Mouse (Mus musculus) right cerebral cortex, adult 18-20 months (tissue): ENCODE measurements around the gene Cep250.
"Not testable (repeated sequence)": the region's sequence is repeated elsewhere in the genome, so short reads cannot be mapped to it uniquely, and the experiment has no call there.

Experiments used
- DNase-seq: peaks from one replicate; pipeline ENCODE4 v3.0.0; 2022; ENCODE audit warnings: mixed read lengths

Gene Cep250

DNA sequence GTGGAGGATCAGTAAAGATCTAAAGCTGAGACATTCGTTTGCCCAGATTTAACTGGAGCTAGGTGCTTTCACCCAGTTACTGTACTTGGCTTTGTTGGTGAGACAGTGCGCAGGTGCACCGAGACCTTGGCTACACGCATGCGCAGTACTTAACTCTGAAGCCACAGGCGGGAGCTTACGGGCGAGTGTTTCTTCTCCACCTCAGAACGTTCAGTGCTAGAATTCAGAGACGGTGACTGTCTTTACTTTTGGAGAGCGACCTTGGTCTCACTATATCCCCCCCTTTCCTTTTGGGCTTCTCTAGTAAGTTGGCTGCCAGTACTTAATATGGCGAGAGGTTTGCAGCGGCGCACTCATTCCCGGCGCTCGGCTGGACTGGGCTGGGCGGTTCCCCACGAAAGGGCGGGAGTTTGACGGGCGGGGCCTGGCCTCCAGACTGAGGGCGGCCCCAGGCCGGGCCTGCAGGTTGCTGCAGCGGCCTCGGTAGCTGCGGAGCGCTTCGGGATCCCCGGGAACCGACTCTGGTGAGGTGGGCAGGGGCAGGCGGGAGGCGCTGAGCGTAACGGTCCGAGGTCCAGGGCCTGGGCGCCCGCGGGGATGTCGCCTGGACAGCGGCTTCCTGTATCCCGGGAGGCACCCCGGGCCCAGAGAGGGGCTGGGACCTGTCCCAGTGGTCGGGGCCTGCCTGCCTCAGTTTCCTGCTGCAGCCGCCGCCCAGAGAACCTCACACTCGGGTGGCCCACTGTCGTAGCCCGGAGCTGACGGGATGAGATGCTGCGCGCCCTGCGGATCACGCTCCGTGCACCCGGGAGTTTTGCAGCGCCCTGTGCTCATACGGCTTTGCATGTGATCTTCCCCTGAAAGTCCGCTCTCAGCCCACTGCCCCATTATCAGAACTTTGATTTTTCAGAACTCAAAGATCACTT lies at the start of gene Cep250:
Gene Cep250, plus strand, starts transcription at position 325 of the 926 bp plus-strand sequence.
- peak; percentile 89 for DNase-seq

DNA sequence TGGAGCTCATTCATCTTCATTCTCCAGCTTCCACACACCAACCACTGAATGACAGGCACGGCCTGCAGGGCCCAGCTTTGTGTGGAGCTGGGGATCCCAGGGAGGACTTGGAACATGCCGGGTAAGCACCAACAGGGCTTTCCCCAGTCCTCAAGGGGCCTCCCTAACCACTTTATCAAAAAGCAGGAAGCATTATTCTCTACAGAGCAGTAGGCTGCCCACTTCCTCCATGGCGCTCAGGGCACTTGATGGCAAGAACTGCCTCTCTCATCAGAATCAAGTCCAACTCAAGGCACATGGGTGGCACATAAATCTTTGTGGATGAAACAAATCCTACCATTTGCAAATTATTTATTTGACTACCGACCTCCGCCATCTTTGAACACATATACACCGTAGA lies 41.6 kb upstream of the Cep250 start:
- DNase-seq, result no peak

DNA sequence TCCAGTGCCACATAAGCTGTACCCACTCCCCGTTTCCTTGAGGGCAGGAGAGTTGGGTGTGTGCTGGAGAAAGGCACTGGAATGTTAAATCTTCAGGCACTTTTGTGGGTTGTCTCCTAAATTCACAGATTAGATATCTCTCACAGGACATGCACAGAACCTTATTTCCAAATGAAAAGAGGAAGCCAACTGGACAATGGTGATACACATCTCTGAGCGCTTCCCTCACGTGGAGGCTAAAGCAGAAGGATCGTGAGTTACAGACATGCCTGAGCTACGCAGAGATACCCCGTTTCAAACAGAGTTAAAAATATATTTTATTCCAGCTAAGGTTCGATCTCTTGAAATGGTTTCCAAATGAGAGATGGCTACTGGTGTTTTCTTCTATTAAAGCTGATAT lies 33.1 kb upstream of the Cep250 start:
- DNase-seq, result no peak

DNA sequence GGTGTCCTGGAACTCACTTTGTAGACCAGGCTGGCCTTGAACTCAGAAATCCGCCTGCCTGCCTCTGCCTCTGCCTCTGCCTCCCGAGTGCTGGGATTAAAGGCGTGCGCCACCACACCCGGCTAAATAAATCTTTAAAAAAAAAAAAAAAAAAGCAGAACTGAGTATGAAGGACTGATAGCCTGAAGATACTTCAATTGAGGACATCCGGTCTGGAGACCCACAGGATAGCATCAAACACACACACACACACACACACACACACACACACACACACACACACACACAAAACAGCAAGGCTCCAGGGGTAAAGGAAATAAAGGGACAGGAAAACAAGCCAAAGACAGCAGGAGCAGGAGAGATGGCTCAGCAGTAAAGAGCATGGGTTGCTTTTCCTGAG lies 31.0 kb upstream of the Cep250 start:
- DNase-seq, result not testable (repeated sequence)

DNA sequence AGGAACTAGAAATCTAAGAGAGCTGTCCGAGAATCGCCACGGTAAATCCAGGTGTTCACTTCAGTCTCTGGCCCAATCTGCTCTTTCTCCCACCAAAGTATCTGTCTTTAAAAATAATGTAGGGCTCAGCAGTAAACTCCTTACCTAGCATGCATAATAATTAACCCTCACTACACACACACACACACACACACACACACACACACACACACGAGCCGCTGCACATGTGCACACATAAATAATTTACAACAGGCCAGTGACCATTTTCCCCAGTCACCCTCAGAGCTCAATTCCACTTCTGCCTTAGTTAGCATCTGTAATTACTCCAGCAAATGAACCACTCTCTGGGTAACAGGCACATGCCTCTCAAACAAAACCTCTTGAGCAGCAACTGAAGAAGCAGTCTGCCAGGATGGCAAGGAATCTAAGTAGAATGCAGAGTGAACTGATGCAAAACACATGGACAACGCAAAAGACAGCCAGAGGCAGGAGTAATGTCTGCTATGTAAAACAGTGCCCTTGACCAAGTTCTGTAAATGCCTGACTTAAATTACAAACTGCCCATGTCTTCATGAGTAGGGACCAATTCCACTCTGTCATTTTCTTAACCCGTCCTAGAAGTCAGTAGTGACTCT lies 27.4 kb upstream of the Cep250 start:
- no peak for DNase-seq

DNA sequence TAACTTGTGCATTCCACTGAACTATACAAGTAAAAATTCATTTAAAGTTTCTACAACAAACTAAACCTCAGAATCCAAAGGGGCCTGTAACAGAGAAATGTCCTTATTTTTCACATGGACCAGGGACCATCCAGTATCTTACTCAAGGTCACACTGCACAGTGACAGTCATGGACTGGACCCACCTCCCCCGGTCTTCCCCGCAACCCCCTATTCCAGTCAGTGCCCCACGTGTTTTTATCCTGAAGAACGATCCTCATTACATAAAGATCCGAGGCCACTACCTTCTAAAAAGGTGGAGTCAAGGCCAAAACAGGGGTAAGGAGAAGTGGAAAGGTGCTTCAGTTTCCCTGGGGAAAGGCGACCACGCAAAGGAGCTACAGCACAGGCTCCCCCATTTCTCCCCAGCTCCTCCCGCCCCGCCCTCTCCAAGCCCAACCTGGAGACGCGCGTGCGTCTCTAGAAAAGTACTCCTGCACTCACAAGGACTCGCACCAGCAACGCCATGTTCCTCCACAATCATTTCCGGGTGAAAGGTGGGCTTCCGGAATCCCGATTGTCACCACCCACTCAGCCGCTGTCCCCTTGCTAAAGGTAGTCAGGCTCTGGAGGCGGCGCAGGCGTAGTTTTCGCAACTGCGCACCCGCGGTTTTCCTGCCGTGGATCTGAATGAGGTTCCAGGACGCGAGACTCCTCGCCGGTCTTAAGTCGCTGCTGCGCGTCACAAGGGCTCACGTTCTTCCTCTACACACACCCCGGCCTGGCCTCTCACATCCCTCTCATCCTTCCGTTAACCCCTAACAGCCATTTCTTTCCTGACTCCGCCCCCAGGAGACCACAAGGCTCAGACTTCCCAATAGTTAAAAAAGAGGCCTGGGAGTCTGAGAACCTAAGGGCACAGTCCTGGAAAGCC lies 26.5 kb upstream of the Cep250 start, which contains the start of gene Uqcc1:
Gene Uqcc1, minus strand, starts transcription at position 780 of the 912 bp plus-strand sequence.
- DNase-seq, result peak; percentile 97

DNA sequence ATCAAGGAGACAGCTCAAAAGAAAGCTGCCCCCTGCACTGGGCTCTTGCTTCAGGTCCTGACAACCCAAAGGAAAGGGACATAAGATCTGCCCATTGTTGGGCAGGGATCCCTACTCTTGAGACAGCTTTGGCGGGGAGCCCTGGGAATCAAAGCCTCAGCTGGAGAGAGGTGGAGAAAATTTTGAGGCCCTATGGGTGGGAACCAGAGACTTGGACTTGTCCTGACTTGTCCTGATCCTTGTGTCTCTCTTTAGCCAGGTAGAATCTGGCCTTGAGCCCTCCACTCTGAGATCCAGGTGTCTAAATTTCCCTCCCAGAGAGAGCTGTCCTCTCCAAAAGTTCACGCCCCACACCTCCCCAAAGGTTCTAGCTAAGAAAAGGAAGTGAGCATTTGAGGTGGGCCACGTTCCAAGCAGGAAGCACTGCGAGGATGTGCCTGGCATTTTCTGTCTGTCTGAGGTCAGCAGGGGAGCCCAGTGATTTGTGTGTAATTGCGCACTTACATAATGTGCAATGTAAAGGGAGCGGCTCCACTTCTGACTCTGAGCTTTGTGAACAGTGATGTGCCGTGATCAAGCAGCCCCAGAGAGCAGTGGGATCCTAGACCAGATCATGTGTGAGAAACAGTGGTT lies 16.2 kb upstream of the Cep250 start:
- DNase-seq, result no peak

DNA sequence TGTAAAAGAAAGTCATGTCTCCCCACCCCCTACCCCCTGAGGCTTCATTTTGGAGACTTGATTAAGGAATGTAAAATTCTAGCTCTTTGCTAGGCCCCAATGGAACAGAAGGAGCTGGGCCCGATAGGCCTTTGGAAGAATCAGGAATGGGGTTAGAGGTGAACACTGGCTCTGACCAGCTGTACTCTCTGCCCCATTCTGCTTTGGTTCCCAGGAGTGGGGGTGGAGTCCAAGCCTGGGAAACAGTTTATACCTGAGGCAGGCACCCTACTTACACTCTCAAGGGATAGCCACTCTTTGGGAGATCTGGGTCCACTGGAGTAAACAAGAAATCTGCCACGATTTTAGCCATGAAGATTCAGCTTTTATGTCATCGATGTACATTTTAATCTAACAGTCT lies 15.6 kb upstream of the Cep250 start, which contains the start of gene Gm15557:
Gene Gm15557, plus strand, starts transcription at position 48 of the 400 bp plus-strand sequence.
- no peak for DNase-seq

DNA sequence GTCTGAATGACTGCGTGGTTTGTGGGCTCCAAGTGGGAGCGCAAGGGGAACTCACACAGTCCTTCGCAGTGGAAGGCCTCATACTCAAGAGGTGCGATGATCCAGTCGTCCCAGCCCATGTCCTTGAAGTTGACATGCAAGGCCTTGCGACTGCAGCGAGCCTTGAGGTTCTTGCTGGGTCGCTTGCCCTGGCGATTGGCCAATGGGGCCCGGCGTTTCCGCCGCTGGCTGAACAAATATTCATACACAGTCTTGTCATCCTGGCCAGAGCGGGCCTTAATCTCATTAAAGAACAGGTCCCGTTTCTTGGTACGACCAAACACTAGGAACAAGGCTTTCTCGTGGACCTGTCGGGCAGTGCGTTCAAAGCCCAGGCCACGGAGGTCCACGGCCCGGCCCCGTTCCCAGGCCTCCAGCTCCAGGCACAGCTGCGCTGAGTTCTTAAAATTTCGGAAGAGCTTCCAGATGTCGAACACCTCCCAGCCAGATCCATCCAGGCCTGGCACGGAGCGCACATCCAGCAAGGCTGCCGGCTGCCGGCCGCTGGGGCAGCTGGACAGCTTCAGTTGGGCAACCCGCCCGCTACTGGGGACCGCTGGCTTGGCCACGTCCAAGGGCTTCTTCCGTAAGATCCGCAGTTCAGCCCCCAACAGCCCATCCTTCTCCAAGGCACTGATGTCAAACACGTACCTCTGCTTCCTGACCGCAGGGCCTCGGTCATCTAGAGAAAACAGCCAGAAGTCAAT lies 14.4 kb upstream of the Cep250 start:
- no peak for DNase-seq

DNA sequence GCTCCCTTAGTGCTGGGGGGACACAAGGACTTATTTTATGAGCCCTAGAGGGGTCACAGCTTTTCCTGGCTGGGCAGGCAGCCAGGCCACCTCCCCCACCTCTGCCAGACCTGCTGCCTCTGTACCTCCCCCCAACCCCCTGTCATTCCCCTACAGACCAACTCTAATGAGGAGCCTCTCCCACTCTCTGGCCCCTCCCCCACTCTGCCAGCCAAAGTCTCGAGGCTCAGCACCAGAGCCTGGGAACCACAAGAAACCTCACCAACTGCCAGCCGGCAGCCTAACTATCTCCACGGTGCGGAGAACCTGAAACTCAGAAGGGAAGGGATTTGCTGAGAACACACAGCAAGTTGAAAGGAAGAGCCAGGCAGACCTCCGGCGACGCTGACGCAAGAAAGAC lies 12.8 kb upstream of the Cep250 start:
- DNase-seq, result no peak

DNA sequence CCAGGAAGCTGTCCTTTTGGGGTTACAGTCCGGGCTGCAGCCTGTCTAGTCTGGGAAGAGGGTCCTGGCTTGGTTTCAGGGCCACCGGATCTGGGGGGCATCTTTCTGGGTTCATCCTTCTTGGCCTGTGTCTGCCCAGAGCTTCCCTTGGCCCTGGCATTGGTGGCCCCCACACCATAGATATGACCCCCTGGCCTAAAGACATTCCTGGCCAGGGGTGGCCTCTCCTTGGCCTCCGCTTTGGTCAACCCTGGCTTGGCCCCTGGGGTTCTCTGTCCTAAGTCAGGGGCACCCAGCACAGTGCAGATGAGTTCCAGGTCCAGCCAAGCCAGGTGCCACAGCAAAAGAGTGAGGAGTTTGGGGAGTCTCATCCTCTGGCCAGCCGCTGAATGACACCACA lies 11.6 kb upstream of the Cep250 start:
- DNase-seq, result no peak

DNA sequence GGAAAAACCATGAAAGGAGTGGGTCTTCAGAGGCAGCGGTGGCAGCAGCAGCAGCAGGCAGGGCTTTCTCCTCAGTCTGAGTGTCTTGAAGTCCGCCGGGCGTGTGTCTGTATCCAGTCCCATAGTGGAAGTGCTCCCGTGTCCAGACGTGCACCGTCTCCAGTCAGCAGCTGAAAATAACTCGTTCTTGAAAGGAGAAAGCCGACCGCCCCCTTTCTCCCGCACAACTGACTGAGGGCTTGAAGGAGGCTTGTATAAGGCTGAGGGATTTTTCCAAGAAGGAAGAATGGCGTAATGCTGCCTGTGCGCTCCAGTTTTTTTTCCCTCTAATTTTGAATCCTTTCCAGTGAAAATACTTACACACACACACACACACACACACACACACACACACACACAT lies 11.1 kb upstream of the Cep250 start, which contains the start of gene Gdf5:
Gene Gdf5, minus strand, starts transcription at position 244 of the 400 bp plus-strand sequence.
- DNase-seq, result peak; percentile 53

DNA sequence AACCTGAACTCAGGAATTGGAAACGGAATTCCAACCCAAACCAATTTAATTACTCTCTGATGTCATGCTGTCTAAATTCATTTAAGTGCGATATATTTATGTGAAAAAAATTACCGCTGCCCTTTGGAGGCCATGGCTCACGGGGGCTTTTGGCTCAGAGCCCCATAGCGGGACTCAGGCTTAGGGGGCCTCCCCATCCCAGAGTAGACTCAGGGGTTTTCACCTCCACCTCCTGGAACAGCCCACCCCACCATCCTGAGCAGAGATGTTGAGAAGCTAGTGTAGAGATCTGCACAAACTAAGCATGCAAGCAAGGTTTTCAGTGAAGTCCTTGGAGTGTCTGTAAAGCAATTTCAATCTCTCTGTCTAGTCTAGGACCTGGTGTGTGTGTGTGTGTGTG lies 10.7 kb upstream of the Cep250 start:
- no peak for DNase-seq

DNA sequence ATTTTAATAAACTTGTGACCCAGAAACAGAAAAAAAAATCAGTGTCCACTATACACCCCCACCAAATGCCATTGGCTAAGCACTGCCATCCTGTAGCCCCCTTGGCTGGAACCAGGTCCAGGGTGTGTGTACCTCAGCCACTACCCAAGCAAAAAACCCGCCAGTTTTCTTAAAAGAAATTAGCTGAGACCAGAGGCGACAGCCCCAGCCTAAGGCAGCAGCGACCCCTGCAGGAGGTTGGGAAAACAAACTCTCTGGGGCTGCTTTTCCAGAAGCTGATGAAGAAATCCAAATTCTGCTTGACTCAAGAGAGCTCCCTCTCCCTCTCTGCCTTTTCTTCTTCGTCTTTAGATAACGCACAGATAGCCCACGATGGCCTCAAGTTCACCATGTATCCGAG lies 10.2 kb upstream of the Cep250 start:
- peak; percentile 46 for DNase-seq

DNA sequence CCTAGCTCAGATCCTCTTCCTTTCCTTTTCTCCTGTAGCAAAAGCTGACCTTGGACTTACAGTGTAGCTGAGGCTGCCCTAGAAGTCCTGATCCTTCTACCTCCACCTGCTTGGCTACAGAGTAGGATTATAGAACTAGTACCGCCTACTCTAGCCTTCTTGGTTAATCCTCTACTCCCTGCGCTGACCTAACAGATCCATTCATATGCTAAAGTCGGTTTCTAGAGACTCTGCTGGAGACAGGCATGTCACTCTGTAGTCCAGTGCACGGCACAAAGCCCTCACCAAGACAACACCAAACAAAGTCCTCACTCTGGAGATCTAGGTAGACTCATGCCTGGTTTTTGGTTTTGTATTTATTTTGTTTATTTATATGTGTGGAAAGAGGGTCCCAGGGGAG lies 9.8 kb upstream of the Cep250 start:
- no peak for DNase-seq

DNA sequence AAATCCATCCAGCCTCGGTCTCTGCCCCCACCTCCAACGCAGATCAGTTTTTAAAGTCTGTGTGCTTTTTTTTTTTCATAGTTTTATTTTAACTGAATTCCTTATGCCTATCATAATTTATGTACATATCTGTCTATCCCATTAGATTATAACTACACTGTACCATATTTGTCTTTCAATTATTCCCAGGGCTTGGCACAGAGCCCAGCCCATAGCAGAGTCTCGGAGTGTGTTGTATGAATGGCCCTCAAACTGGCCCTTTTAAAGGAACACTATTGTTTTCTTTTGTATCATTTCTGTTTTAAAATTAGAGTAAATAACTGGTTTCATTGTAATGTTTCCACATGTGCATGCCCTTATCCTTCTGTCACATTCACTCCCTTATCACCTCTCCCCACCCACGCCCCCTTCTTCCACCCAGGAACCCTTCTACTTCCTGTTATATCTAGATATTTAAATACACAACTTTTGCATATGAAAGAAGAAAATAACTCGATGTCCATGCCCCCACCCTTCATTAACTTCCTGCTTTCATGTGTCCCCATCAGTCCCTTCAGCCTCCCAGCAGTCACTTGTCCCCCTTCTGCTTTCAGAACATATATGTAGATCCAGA lies 8.8 kb upstream of the Cep250 start:
- no peak for DNase-seq

DNA sequence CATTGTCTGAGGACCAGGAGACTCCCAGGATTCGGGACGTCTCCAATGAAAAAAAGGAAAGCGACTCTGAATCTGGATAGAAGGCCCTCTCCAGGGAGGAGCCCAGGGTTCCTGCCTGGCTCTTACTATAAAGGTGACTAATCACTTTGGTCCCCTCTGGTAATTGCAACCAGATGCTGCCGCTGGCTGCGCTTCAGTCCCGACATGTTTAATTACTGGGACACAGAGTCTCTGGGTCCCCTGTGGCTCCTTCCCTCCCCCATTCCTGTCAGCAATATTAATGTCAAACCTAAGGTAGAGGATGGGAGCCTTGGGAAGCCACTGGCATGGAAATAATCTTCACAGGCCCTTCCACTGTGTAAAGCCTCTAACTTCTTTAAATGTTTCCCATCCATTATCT lies 6.9 kb upstream of the Cep250 start:
- no peak for DNase-seq

DNA sequence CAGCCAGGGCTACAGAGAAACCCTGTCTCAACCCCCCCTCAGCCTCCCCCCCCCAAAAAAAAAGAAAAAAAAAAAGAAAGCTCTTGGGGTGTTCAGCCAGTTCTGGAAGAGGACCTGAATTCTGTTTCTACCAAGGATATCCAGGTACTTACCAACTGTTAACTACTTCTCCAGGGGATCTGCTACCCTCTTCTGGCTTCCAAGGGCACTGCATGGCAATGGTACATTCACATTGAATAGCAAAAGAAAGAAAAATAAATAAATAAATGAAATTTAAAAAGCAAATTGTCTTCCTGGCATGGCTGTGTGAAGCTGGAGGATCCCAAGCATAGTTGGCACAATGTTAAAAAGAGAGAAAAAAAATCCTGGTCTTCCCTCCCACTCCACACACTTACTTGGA lies 4.3 kb upstream of the Cep250 start:
- peak; percentile 66 for DNase-seq

DNA sequence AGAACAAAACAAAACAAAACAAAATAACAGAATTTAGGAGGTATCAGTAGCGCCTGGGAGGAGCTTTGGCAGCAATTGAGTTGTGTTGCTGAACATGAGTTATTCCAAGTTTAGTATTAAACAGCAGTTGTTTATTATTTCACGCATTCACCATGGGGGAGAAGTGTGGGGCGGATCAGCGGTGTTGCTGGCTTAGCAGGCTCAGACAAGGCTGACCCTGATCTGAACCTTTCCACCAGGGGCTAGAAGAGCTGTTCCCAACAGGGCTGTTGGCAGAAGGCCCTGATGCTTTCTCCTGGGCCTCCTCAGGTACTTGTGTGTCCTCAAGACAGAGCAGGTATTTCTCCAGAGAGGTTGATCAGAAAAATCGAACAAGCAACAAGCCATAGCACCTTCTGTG lies 3.7 kb downstream of the Cep250 start:
- no peak for DNase-seq

DNA sequence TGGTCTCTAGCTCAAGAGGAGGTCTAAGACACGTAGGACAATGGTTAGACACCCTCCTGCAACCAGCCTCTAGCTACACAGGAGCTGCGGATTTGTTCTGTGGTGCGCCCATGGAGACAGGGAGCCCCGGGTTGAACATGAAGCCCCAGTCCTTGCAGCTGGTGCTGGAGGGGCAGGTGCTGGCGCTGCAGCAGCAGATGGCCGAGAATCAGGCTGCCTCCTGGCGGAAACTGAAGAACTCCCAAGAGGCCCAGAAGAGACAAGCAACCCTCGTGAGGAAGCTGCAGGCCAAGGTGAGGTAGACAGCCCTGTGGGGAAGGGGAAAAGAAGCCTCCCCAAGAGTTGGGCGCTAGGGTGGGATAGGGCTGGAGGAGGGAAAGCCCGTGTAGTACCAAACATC lies 5.6 kb downstream of the Cep250 start:
- DNase-seq, result no peak

DNA sequence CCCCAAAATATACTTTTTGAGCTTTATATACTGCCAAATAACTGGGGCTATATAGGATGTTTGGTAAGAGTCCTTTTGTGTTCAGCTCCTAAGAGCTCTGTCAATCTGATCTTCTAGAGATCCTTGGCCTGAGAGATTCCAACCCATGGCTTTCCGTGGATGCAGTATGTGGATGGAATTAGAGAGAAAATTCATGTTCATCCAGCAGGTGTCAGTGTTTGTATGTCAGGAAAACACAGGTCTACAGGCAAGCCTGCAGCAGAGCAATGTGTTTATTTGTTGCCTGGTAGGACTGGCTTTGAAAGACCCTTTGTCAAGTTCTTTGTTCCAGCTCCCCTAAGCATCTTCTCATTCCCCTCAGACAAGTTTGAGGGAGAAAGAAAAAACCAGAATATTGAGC lies 6.7 kb downstream of the Cep250 start:
- DNase-seq, result no peak
